Mouse (Mus musculus) spleen, postnatal 10 days (tissue): ENCODE results near the gene Prpf31.

ENCODE experiments used
- DNase-seq, 2 experiments: peaks; one replicate each; pipeline ENCODE4 v3.0.0; 2021 to 2022; ENCODE audit warnings: low spot score in 2 of 2

Prpf31 gene

GRCm38 (mm10) chr7:3685400-3686187 lies 55.8 kb downstream of the Prpf31 start:
- no peak for DNase-seq

- no peak for DNase-seq
Measured at GRCm38 (mm10) chr7:3691919-3692318, 62.1 kb downstream of the Prpf31 start.
